Mouse (Mus musculus) hindbrain, embryonic 12.5 days (tissue): ENCODE data around the gene Tpbgl. TPM values are rescaled to one million over a fixed set of nuclear protein-coding genes. Genes with fewer than 3 reads are reported as not detected.

Source experiments
- ATAC-seq: fragments of 200-750 bp; cut with Nextera tagmentation; 2 replicates; pipeline ENCODE4 v1.8.0; 2017; ENCODE audit warnings: moderate TSS enrichment; ENCODE audit not compliant: low FRiP score
- H3K27ac ChIP-seq: fragments of 300-500 bp; sonication (generic); 2 replicates; pipeline ENCODE4 v1.5.1; 2016; ENCODE audit warnings: mild to moderate bottlenecking
- H3K27me3 ChIP-seq: fragments of 300-500 bp; sonication (generic); 2 replicates; pipeline ENCODE4 v1.6.1; 2016; ENCODE audit warnings: mild to moderate bottlenecking
- H3K36me3 ChIP-seq: fragments of 300-500 bp; sonication (generic); 2 replicates; pipeline ENCODE4 v1.6.1; 2016; ENCODE audit warnings: mild to moderate bottlenecking
- H3K4me1 ChIP-seq: fragments of 300-500 bp; sonication (generic); 2 replicates; pipeline ENCODE4 v1.6.1; 2016
- H3K4me2 ChIP-seq: fragments of 300-500 bp; sonication (generic); replicated peaks from 2 replicates; pipeline ENCODE4 v1.6.1; 2016; ENCODE audit warnings: mild to moderate bottlenecking
- H3K4me3 ChIP-seq: fragments of 300-500 bp; sonication (generic); 2 replicates; pipeline ENCODE4 v1.5.1; 2016; ENCODE audit warnings: mild to moderate bottlenecking
- H3K9ac ChIP-seq: fragments of 300-500 bp; sonication (generic); 2 replicates; pipeline ENCODE4 v1.6.1; 2016; ENCODE audit warnings: mild to moderate bottlenecking, moderate library complexity
- H3K9me3 ChIP-seq: fragments of 300-500 bp; sonication (generic); replicated peaks from 2 replicates; pipeline ENCODE4 v1.6.1; 2016; ENCODE audit warnings: mild to moderate bottlenecking
- WGBS: fragments of 180-500 bp; shearing (Covaris S2); methylation state at CpG from one replicate; pipeline ENCODE4 v1.1.7; 2016; 5-methylcytosine and 5-hydroxymethylcytosine counted together
- polyA plus RNA-seq: library from polyadenylated mRNA; unstranded; fragments of >200 nt; fragmentation: Nextera tagmentation; extraction: Ambion mirVana; gene quantifications from 2 replicates; pipeline ENCODE4 v1.2.1, GENCODE M21; 2016

The Tpbgl gene
- polyA plus RNA-seq, 1 experiment from 2014 or later: 2.2 TPM

DNA sequence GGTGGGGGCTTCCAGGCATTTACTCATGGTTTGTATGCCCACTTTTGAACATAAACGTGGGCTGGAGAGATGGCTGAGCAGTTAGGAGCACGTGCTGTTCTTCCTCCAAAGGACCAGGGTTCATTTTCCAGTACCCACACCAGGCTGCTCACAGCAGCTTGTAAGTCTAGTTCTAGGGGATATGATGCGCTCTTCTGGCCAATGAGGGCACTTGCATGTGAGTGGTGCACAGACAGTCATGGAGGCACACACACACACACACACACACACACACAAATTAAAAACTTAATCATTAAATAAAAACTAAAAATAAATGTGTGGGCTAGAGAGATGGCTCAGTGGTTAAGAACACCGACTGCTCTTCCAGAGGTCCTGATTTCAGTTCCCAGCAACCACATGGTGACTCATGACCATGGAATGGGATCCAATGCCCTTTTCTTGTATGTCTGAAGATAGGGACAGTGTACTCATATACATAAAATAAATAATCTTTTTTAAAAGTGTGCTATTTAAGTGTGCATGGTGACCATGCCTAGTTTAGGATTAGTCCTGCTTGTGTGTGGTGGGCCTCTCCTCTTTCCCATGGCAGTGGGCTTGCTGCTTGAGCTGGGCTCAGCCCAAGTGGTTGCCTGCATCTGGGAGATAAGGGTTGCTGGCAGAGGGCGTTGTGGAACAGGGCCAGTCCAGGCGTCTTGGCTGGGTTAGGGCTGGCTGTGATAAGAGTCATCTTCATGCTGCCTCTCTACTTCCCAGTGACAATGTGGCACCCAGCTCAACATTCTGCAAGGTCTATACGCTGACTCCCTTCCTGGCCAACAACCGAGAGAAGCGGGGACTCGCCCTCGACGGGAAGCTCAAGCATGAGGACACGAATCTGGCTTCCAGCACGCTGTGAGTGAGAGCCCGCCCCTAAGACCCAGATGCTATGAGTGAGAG is 32.8 kb downstream of the Tpbgl start:
- ATAC-seq: no peak
- Histone ChIP-seq H3K27me3 (no peaks in the 10 kb centered on the region), H3K9me3 (no peaks in the 10 kb centered on the region), H3K4me3 (no peak overlapping the region), H3K36me3 (peaks cover 58% of the 10 kb centered on the region), H3K4me1 (no peaks in the 10 kb centered on the region; the same call in 1 of the 2 replicates), H3K27ac (no peak overlapping the region), H3K9ac (no peak overlapping the region), H3K4me2 (no peak overlapping the region)
- 90% methylated on average over 13 of the region's 15 CpGs for WGBS

DNA sequence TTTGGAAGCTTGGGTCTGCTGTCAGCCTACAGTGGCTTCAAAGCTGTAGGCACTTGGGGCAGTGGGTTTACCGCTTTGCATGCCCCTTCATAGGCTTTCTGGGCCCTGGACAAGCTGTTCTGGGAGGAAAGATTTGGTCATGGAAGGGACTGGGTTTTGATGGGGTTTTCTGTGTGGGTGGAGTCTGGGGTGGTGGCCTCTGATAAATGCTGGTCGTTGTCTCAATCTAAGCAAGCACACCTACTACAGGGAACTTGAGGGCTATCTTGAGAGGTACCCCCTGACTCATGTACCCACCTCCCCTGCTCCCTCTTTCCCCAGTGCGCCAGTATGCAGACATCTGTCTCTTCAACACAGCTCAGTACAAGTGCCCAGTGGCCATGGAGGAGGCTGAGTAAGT is 34.2 kb downstream of the Tpbgl start:
- Histone ChIP-seq H3K27ac (no peak overlapping the region), H3K4me2 (no peak overlapping the region), H3K9ac (no peak overlapping the region; the same call in 1 of the 2 replicates), H3K36me3 (peaks cover 55% of the 10 kb centered on the region), H3K4me3 (no peak overlapping the region), H3K27me3 (no peaks in the 10 kb centered on the region), H3K9me3 (no peaks in the 10 kb centered on the region), H3K4me1 (peaks cover 3% of the 10 kb centered on the region; the same call in 1 of the 2 replicates)
- 93% methylated on average over 3 of the region's 3 CpGs for WGBS
- ATAC-seq: no peak

DNA sequence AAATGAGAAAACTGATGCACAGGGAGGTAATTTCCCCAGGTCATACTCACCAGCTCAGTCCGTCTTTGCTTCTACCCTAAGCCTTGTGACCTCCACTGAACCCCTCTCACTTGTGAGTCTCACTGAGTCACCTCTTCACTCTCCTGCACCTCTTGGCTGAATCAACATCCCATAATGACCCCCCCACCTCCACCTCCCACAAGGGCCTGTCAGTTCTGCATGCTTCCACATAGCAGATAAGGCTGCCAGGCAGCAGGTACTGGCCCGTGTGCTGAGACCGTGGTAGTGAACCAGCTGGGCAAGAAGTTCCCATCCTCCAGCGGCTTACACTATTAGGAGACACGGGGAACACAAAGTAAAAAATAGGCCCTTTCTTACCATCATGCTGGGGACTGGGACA is 36.3 kb downstream of the Tpbgl start:
- H3K4me2 ChIP-seq: no peak overlapping the region
- H3K27ac ChIP-seq: no peak overlapping the region
- H3K27me3 ChIP-seq: no peaks in the 10 kb centered on the region
- 47% methylated on average over 5 of the region's 5 CpGs for WGBS
- no peaks in the 10 kb centered on the region for H3K9me3 ChIP-seq
- peaks cover 54% of the 10 kb centered on the region for H3K36me3 ChIP-seq
- peak; percentile 13; the same call in 1 of the 2 replicates for ATAC-seq
- no peak overlapping the region for H3K4me3 ChIP-seq
- no peak overlapping the region for H3K9ac ChIP-seq
- peaks cover 20% of the 10 kb centered on the region for H3K4me1 ChIP-seq

DNA sequence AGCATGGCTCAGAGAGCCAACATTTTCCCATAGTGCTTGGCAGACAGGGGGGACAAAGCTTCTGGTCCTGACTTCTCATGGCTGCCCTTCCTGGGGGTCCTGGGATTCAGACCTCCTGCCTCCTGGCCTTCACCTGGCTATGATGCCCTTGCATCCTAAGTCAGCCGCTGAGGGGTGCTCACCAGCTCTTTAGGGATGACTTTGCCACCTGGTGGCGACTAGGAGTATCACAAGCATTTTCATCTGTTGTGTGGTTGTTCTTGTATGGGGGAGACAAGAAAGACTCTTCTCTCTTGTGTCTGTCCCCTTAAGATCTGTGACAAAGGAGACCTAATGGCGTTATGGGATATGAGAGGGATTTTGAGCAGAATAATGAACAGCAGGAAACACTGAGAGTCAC is 36.8 kb downstream of the Tpbgl start:
- H3K36me3 ChIP-seq: peaks cover 49% of the 10 kb centered on the region
- no peaks in the 10 kb centered on the region for H3K9me3 ChIP-seq
- peak; percentile 27 for ATAC-seq
- H3K27ac ChIP-seq: no peak overlapping the region
- no peak overlapping the region for H3K4me3 ChIP-seq
- no peak overlapping the region for H3K4me2 ChIP-seq
- H3K27me3 ChIP-seq: no peaks in the 10 kb centered on the region
- no peak overlapping the region for H3K9ac ChIP-seq
- peaks cover 20% of the 10 kb centered on the region for H3K4me1 ChIP-seq
- 2% methylated on average over 3 of the region's 3 CpGs for WGBS

DNA sequence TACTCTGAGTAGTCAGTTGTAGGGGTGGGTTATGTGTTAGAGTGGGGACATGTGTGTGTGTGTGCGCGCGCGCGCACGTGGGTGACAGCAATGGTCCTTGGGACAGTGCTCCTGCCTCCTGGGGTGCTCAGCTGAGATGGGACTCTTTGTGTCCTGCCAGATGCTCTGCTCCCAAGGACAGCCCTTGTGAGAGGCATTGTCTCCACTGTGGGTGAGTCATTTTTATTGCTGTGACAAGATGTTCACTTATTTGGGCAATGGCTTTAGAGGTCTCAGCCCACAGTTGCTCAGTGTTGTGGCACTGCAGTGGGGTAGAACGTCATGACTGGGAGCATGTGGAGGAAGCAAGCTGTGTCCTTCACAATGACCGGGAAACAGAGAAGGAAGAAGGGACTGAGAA is 40.9 kb downstream of the Tpbgl start:
- peak overlapping the region; percentile 1; the same call in 1 of the 2 replicates for H3K27ac ChIP-seq
- 0 out of 2 replicates have a peak, but pooled peaks cover 16% of the 10 kb centered on the region for H3K36me3 ChIP-seq
- peaks cover 40% of the 10 kb centered on the region for H3K4me1 ChIP-seq
- ATAC-seq: no peak
- WGBS: 88% methylated on average over 8 of the region's 8 CpGs
- no peak overlapping the region for H3K4me3 ChIP-seq
- H3K9ac ChIP-seq: no peak overlapping the region
- no peaks in the 10 kb centered on the region for H3K27me3 ChIP-seq
- no peak overlapping the region for H3K4me2 ChIP-seq
- no peaks in the 10 kb centered on the region for H3K9me3 ChIP-seq

DNA sequence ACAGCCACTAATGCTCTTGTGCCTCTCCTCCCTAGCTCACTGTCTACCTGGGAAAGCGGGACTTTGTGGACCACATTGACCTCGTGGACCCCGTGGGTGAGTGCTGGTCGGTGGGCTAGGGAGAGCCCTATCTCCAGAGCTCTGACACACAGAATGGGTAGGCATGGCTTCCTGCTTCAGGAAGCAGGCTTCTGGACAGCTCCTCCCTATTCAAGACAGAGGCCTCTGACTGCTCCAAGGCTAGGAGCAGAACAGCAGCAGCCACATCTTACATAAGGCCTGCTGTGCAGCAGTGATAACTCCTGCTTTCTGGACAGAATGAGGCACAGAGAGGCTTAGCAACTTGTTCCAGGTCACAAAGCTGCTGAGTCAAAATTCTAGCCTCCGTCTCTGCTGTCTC is 43.3 kb downstream of the Tpbgl start:
- H3K9me3 ChIP-seq: no peaks in the 10 kb centered on the region
- 0 out of 2 replicates have a peak, but pooled peaks cover 13% of the 10 kb centered on the region for H3K36me3 ChIP-seq
- ATAC-seq: no peak
- WGBS: 83% methylated on average over 5 of the region's 5 CpGs
- no peak overlapping the region for H3K4me2 ChIP-seq
- H3K4me1 ChIP-seq: peaks cover 59% of the 10 kb centered on the region
- H3K9ac ChIP-seq: no peak overlapping the region
- no peak overlapping the region for H3K4me3 ChIP-seq
- H3K27me3 ChIP-seq: no peaks in the 10 kb centered on the region
- no peak overlapping the region for H3K27ac ChIP-seq

DNA sequence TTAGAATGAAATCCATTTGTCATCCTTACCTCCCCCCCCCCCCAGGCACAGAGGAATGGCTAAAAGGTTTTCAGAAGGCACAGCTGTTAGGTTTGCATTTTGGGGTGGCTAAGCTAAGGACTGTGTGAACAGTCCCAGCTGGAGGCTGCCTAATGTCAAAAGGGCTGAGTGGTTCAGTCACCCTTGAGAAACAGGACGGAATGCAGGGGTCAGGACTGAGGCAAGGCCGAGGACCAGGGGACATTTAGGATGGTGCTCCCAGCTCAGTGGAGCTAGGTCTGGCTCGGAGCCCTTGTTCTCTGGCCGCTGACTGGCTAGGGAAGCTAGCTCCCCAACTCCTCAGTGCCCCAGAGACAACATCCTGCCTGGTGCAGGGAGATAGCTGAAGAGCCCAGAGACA is 44.0 kb downstream of the Tpbgl start:
- H3K36me3 ChIP-seq: 0 out of 2 replicates have a peak, but pooled peaks cover 8% of the 10 kb centered on the region
- H3K27me3 ChIP-seq: no peaks in the 10 kb centered on the region
- no peak overlapping the region for H3K9ac ChIP-seq
- H3K9me3 ChIP-seq: no peaks in the 10 kb centered on the region
- WGBS: 35% methylated on average over 4 of the region's 4 CpGs
- H3K27ac ChIP-seq: peak overlapping the region; percentile 52; the same call in 1 of the 2 replicates
- no peak for ATAC-seq
- peaks cover 56% of the 10 kb centered on the region for H3K4me1 ChIP-seq
- H3K4me2 ChIP-seq: no peak overlapping the region
- no peak overlapping the region for H3K4me3 ChIP-seq

DNA sequence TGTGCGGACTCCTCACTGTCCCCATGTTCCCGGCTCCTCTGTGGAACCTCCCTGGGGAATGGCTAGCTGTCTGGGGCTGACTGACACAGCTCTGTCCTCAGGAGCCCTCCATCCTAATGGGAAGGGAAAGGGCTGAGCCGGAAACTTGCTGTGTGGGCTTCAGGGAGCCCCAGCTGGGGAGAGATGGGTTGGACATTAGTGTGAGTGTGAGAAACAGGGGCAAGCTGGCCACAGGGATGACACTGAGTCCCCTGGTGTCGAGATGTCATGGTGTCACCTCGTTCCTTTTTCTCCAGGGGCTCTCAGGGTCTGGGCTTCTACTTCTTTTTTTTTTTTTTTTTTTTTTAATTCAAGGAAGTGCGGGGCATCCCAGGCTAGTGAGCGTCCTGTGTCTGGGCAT is 44.6 kb downstream of the Tpbgl start:
- Histone ChIP-seq H3K9ac (no peak overlapping the region), H3K27me3 (no peaks in the 10 kb centered on the region), H3K9me3 (no peaks in the 10 kb centered on the region), H3K4me3 (no peak overlapping the region), H3K27ac (peak overlapping the region; percentile 52; the same call in 1 of the 2 replicates), H3K36me3 (0 out of 2 replicates have a peak, but pooled peaks cover 8% of the 10 kb centered on the region), H3K4me2 (no peak overlapping the region), H3K4me1 (peaks cover 53% of the 10 kb centered on the region)
- WGBS: 41% methylated on average over 7 of the region's 7 CpGs
- ATAC-seq: no peak

DNA sequence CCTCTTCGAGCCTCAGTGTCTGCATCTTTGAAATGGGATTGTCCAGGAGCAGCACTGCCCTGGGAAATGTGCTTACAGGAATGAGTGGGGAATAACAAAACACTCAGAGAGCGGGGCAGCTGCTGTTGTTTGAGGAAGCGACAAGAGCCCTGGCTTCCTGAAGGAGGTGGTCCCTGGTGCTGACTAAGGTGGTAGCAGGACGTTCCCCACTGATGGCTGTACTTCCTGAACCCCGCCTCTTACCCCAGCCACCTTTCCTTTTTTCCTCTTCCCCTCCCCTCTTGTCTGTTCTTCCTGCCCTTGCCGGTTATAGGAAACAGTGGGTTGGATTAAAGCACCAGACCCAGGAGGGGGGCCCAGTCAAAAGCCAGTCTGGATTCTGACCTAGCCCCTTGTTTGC is 46.7 kb downstream of the Tpbgl start:
- Histone ChIP-seq H3K4me2 (peak overlapping the region; percentile 38), H3K4me3 (no peak overlapping the region), H3K9me3 (no peaks in the 10 kb centered on the region), H3K27ac (0 out of 2 replicates have a peak overlapping the region, but pooled peaks have one; percentile 52), H3K36me3 (0 out of 2 replicates have a peak, but pooled peaks cover 4% of the 10 kb centered on the region), H3K4me1 (peaks cover 39% of the 10 kb centered on the region), H3K9ac (no peak overlapping the region), H3K27me3 (no peaks in the 10 kb centered on the region)
- ATAC-seq: no peak
- 35% methylated on average over 6 of the region's 6 CpGs for WGBS

DNA sequence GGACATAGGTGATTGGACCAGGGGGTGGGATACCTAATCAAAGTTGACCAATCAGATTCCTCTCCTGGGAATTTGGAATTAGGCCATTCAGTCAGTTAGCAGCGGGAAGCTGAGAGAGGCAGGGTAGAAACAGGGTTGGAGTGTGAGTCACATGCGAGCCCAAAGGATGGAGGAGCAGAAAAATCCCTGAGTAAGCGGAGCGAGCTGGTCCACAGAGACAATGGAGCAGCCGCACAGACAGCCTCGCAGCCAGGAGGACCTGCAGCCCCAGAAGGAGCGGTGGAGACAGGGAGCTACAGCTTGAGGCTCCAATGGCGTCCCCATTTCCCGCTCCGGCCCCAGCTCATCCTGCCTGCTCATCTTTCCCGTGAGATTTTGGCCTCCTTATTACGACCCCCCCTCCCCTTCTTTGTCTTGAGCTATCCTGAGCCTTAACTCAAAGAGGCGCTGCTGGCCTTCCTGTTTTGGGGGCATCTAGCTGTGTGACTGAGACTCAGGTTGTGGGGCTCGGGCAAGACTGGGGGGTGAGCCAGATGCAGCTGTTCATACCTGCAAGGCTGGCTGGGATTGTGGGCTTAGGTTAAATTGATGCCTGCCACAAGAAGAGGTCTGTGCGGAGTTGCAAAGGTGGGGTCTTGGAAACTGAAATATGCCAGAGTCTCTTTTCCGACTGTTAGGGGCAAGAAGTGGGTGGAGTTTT is 47.3 kb downstream of the Tpbgl start:
- peak overlapping the region; percentile 38 for H3K4me2 ChIP-seq
- peak overlapping the region; percentile 52 for H3K27ac ChIP-seq
- peaks cover 39% of the 10 kb centered on the region for H3K4me1 ChIP-seq
- H3K36me3 ChIP-seq: 0 out of 2 replicates have a peak, but pooled peaks cover 2% of the 10 kb centered on the region
- WGBS: 7% methylated on average over 16 of the region's 16 CpGs
- no peak; the same call in 1 of the 2 replicates for ATAC-seq
- peak overlapping the region; percentile 24 for H3K9ac ChIP-seq
- no peaks in the 10 kb centered on the region for H3K27me3 ChIP-seq
- H3K9me3 ChIP-seq: no peaks in the 10 kb centered on the region
- H3K4me3 ChIP-seq: no peak overlapping the region; the same call in 1 of the 2 replicates

DNA sequence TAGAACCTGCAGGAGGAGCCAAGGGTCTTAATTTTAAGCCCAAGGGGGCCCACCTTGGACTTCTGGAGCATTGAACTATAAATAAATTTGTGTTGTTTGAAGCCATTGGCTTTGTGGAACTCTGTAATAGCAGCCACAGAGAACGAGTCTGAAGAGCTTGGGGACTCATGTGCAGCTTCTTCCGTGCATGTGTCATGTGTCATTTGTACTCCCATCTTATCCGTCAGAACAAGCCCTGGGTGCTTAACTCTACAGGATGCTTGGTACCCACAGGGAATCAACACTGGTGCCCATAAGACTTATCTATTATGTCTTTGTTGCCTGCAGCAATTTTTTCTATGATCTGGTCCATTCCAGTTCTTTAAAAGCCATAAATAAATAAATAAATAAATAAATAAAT is 48.7 kb downstream of the Tpbgl start:
- Histone ChIP-seq H3K27me3 (no peaks in the 10 kb centered on the region), H3K9me3 (no peaks in the 10 kb centered on the region), H3K36me3 (no peaks in the 10 kb centered on the region), H3K4me3 (no peak overlapping the region), H3K4me2 (no peak overlapping the region), H3K9ac (no peak overlapping the region), H3K4me1 (peaks cover 42% of the 10 kb centered on the region), H3K27ac (no peak overlapping the region)
- WGBS: 79% methylated on average over 3 of the region's 3 CpGs
- ATAC-seq: no peak
